Mouse (Mus musculus) heart, adult 2 months (tissue): ENCODE measurements at regions not wholly inside any gene's neighbourhood (a gene's known extent, or its start where the extent isn't known, plus 50 kb on each side); places are given as distances from the start of the nearest gene placed in this dataset.

Experiments
- DNase-seq, 2 experiments: peaks; one replicate each; pipeline ENCODE4 v3.0.0; 2021
- H3K27ac ChIP-seq: fragments of 200-600 bp; 2 replicates; pipeline ENCODE4 v1.8.1; 2022
- H3K27me3 ChIP-seq: fragments of 200-500 bp; 2 replicates; pipeline ENCODE4 v1.6.1; 2012; ENCODE audit warnings: mild to moderate bottlenecking, low read length, inconsistent platforms, mixed read lengths; ENCODE audit not compliant: control insufficient read depth, insufficient read depth
- H3K36me3 ChIP-seq: fragments of 200-500 bp; 2 replicates; pipeline ENCODE4 v1.6.1; 2012; ENCODE audit warnings: low read length, inconsistent platforms; ENCODE audit not compliant: control insufficient read depth, insufficient read depth
- H3K4me1 ChIP-seq: fragments of 200-500 bp; 2 replicates; pipeline ENCODE4 v1.6.1; 2011; ENCODE audit warnings: low read length; ENCODE audit not compliant: control insufficient read depth, insufficient read depth
- H3K4me3 ChIP-seq: fragments of 200-600 bp; 2 replicates; pipeline ENCODE4 v1.8.1; 2022
- H3K79me2 ChIP-seq: fragments of 200-500 bp; replicated peaks from 2 replicates; pipeline ENCODE4 v1.6.1; 2012; ENCODE audit warnings: mild to moderate bottlenecking, inconsistent platforms, low read length, moderate library complexity, mixed read lengths; ENCODE audit not compliant: control insufficient read depth, insufficient read depth
- H3K9ac ChIP-seq: fragments of 200-500 bp; 2 replicates; pipeline ENCODE4 v1.6.1; 2012; ENCODE audit warnings: low read depth, mild to moderate bottlenecking, control low read depth, inconsistent platforms, low read length, mixed read lengths
- CTCF ChIP-seq: fragments of 200-600 bp; IDR thresholded peaks from 2 replicates; pipeline ENCODE4 v1.8.1; 2022; ENCODE audit warnings: antibody characterized with exemption, mild to moderate bottlenecking, moderate library complexity
- EP300 ChIP-seq: fragments of 200-500 bp; IDR thresholded peaks from 2 replicates; pipeline ENCODE4 v1.6.1; 2011; ENCODE audit warnings: low read depth, low read length, control low read depth; ENCODE audit not compliant: insufficient read depth
- POLR2A ChIP-seq: fragments of 200-500 bp; IDR thresholded peaks from 2 replicates; pipeline ENCODE4 v1.6.1; 2011; ENCODE audit warnings: mild to moderate bottlenecking, low read depth, low read length, control low read depth; ENCODE audit not compliant: insufficient read depth
- WGBS: fragments of 180-500 bp; shearing (Covaris S2); methylation state at CpG from one replicate; pipeline ENCODE4 v1.1.7; 2018; 5-methylcytosine and 5-hydroxymethylcytosine counted together
- intact Hi-C: fragments of 180-260 bp; cut with DNase I; formaldehyde crosslinking; loops from one replicate; pipeline ENCODE4 v1.15.1; 2025

DNA sequence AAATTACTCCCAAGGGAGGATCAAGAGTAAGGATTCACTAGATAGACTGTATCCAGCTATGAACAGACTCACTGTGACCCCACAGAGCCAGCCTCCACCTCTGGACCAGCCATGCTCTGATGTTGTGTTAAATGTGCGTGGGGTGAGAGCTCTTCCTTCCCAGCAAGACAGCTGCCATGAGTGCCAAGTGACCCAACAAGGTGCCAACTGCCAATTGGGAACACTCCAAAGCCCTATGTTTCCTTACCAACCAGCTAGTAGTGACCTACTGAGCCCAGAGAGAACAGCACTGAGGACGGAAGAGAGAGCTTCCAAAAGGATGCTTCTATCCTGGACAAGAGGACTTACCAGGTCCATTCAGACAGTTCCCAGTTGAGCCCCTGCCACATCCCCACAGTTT, 241.3 kb upstream of the Pabpc6 start:
- no peak for TF ChIP-seq POLR2A
- TF ChIP-seq EP300: no peak
- TF ChIP-seq CTCF: no peak
- Histone ChIP-seq H3K4me1 (peaks cover 5% of the 10 kb centered on the region), H3K27me3 (no peaks in the 10 kb centered on the region), H3K27ac (no peak overlapping the region), H3K9ac (no peak overlapping the region), H3K36me3 (no peaks in the 10 kb centered on the region), H3K4me3 (no peak overlapping the region), H3K79me2 (no peaks in the 10 kb centered on the region)
- intact Hi-C loops: no loop called here
- DNase-seq: peak in 1 of 2 experiments; percentile 21
- WGBS: 81% methylated on average over 2 of the region's 2 CpGs

DNA sequence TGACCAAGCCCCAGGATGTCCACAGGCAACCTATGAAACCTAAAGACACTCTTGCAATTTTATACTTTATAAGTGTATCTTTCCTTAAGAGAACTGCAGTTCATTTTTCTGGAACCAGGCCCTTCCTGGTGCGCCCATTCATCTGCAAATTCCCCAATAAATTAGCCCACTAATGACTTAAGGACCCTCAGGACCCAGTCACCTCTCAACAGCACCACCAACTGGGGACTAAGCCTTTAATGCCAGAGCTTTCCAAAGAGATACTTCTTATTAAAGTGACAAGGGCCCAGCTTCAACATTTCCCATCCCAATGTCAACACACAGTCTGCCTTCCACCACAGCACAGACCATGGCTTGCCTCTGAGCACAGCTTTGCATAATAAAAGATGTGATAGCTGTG, 237.6 kb upstream of the Pabpc6 start:
- TF ChIP-seq POLR2A: no peak
- TF ChIP-seq CTCF: no peak
- TF ChIP-seq EP300: no peak
- DNase-seq: no peak
- intact Hi-C loops: no loop called here
- 97% methylated on average over 1 of the region's 1 CpGs for WGBS
- Histone ChIP-seq H3K36me3 (no peaks in the 10 kb centered on the region), H3K79me2 (no peaks in the 10 kb centered on the region), H3K27me3 (no peaks in the 10 kb centered on the region), H3K4me3 (no peak overlapping the region), H3K4me1 (peaks cover 4% of the 10 kb centered on the region), H3K27ac (no peak overlapping the region), H3K9ac (no peak overlapping the region)

DNA sequence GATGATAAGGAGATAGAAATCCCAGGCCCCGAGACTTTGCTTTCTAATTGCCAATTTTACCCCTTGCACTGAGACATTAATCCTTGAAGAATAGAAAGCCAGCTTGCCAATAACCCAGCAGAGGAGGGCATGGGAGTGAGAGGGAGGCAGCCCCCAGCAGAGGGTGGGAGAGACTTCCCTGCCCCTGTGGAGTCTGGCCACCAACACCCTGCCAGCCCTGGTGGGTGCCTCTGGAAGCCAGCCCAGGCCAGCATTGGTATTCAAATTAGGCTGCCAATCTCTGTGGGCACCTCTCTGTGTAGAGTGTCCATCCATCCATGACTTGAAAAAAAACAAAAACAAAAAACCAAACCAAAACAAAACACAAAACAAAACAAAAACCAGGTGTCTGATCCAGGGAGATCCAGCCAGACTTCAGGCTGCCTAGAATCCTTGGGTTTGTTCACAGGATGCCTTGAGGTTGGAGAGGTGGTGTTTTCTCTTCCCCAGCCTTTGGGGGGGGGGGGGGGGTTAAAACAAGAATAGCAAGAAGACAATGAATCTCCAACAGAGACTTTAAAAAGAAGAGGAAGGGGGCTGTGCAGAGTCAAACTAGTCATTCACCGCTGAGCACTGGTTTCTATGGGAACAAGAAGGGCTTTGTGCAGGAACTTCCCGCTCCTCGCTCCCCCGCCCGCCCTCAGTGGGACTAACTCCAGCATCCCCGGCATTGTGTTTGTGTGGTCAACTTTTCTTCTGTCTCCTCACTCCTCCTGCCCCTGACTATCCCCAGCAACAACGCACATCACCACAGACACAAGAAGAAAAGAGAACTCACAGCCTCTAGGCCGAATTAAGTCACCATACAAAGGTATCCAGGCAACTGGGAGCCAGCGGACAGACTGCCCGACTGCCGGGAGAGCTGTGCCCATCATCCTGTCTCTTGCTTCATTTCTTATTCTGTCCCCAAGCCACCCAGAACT, 236.3 kb upstream of the Pabpc6 start:
- WGBS: 28% methylated on average over 12 of the region's 12 CpGs
- peak; percentile 27 to 41 for DNase-seq
- H3K9ac ChIP-seq: no peak overlapping the region

DNA sequence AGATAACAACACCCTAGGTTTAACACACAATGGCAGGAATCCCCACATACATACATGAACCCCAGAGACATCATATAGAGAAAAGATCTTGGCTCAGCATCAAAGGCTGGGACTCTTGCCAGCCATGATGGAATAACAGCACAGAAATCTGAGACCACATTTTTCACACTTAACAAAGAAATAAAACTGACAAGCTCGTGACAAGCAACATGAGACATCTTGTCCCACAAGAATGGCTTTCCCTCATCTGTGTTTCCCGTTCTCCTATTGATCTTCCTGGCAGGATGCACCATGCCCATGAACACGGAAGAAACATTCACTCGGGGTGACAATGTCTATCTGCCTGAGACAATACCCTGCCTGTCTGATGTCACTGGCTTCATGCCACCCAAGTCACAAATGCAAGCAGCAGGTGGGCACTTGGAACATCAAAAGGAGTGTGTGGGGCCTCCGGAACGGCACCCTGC, 235.0 kb upstream of the Pabpc6 start:
- intact Hi-C loops: no loop called here
- no peak overlapping the region for H3K27ac ChIP-seq

More for the DNA sequence above, 236.3 kb upstream of the Pabpc6 start:
- Histone ChIP-seq H3K4me3 (no peak overlapping the region), H3K27me3 (no peaks in the 10 kb centered on the region), H3K79me2 (no peaks in the 10 kb centered on the region), H3K36me3 (no peaks in the 10 kb centered on the region), H3K27ac (no peak overlapping the region), H3K4me1 (peaks cover 4% of the 10 kb centered on the region)
- intact Hi-C loops: no loop called here
- TF ChIP-seq EP300: no peak

DNA sequence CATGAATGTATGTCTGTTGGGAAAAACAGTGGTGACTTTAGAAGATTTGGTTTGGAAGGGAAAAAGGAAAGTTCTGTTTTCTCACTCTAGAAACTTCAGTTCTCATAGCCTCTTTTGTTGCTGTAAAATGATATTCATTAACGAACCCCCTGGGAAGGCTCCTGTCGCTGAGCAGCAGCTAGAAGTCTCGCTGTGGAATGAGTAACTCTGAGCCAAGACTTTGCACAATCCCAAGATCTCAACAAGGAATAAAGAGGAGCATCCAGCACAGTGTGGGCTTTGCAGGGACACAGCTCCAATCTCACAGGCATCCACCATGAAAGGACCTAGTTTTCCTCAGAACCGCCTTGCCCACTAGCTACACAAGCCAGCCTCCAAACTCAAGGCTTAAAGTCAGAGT, 233.8 kb upstream of the Pabpc6 start:
- Histone ChIP-seq H3K27ac (no peak overlapping the region), H3K9ac (no peak overlapping the region), H3K4me1 (peaks cover 4% of the 10 kb centered on the region), H3K27me3 (no peaks in the 10 kb centered on the region), H3K4me3 (no peak overlapping the region), H3K79me2 (no peaks in the 10 kb centered on the region), H3K36me3 (no peaks in the 10 kb centered on the region)
- WGBS: 66% methylated on average over 4 of the region's 4 CpGs
- no peak for DNase-seq
- intact Hi-C loops: no loop called here
- no peak for TF ChIP-seq POLR2A
- no peak for TF ChIP-seq CTCF
- no peak for TF ChIP-seq EP300

More for the DNA sequence above, 235.0 kb upstream of the Pabpc6 start:
- no peak for DNase-seq
- no peak overlapping the region for H3K4me3 ChIP-seq
- H3K4me1 ChIP-seq: peaks cover 4% of the 10 kb centered on the region
- H3K9ac ChIP-seq: no peak overlapping the region
- no peaks in the 10 kb centered on the region for H3K79me2 ChIP-seq
- no peaks in the 10 kb centered on the region for H3K27me3 ChIP-seq
- no peak for TF ChIP-seq POLR2A
- TF ChIP-seq EP300: no peak
- no peak for TF ChIP-seq CTCF
- whole genome bisulfite sequencing: 57% methylated on average over 6 of the region's 6 CpGs
- H3K36me3 ChIP-seq: no peaks in the 10 kb centered on the region

DNA sequence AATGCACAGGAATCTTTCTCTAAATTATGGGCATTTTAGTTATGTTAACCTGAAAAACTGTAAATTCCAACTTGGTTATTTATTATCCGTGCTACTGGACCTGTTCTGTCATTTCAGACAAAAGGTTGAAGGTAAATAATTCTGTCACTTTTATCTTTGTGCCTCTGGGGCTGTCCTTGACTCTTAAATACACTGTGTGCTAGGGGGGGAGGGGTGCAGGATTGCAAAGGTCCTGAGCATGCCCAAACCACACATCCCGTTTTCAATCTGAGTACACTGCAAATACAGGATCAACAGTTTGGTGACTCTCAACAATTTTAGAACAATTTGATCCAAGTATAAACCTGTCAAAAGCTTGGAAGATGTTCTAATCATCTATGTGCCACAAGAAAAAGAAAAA, 227.4 kb upstream of the Pabpc6 start:
- intact Hi-C loops: loop anchor here (5.0 kb wide), 3 partner anchors 140 to 595 kb away; no protein-coding TSS in a partner anchor
- Histone ChIP-seq H3K79me2 (no peaks in the 10 kb centered on the region), H3K4me1 (peaks cover 9% of the 10 kb centered on the region), H3K27me3 (no peaks in the 10 kb centered on the region), H3K27ac (peak overlapping the region; percentile 83; the same call in 1 of the 2 replicates), H3K9ac (no peak overlapping the region), H3K36me3 (peaks cover 2% of the 10 kb centered on the region; the same call in 1 of the 2 replicates), H3K4me3 (no peak overlapping the region)
- TF ChIP-seq CTCF (no peak), EP300 (no peak), POLR2A (no peak)
- DNase-seq: no peak
- 55% methylated on average over 2 of the region's 2 CpGs for WGBS
